Mouse (Mus musculus): ENCODE data around the gene Fbxo27. TPM values are rescaled to one million over a fixed set of nuclear protein-coding genes. Genes with fewer than 3 reads are reported as not detected.

Gene Fbxo27
- polyA plus RNA-seq, 1 experiment from 2014 or later: 4.9 TPM

DNA sequence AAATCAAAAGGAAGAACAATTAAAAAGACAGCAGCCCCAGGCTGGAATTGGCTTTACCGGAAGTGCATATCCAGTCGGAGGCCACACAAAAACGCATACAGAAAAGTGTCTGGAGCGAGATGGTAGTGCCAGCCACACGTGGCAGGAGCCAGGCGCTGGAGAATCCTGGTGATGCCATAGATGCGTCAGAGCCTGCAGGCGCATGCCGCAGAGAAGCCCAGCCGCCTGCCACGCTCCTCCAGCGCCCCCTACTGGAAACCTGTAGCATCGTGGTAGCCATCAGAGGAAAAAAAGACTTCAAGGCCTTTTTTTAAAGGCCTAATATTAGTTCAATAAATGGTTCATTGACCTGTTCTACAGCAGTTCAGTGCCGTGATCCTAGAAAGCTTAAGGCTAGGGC lies 34.0 kb downstream of the Fbxo27 start:
- Histone ChIP-seq H3K36me3 (peaks cover 29% of the 10 kb centered on the region), H3K9ac (replicated peaks) (no peak overlapping the region), H3K4me1 (replicated peaks) (peaks cover under 1% of the 10 kb centered on the region; the same call in 1 of the 2 replicates), H3K4me3 (replicated peaks) (no peak overlapping the region), H3K27ac (no peak overlapping the region), H3K27me3 (peaks cover 1% of the 10 kb centered on the region; the same call in 1 of the 2 replicates), H3K9me3 (peaks cover 10% of the 10 kb centered on the region; the same call in 1 of the 2 replicates), H3K4me2 (no peak overlapping the region)
- 5% methylated on average over 14 of the region's 14 CpGs for WGBS
- no peak for ATAC-seq (ENCODE audit: insufficient number of reproducible peaks, insufficient read depth, low FRiP score, low TSS enrichment, low read depth)

DNA sequence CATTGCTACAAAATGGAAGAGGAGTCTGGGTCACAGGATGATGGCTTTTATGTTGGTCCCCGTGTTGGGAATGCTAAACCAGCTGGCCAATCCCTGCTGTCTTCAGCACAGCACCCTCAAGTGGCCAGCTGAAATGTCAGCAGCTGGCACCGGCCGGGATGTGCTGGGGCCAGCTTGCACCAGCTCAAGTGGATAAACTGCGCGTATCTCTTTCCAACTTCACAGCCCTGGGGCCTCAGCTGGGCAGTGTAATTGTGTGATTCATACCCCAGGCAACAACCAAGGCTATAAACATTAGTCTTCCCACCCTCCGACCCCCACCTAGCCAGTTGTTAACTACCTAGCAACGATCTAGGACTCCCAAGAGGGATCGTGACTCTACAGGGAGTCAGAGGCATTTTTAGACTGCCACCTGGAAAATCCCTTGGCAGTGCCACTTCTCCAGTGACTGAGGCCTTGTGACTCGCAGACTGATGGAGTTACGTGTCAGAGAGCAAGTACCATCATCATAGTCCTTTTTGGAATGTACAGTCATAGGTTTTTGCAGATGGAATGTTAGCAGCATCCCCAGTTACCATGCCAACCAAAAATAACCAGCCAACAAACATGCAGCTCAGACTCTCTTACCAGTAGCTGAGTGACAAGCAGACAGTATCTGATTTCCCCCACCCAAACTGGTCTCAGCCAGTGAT lies 35.1 kb downstream of the Fbxo27 start:
- WGBS: 55% methylated on average over 10 of the region's 10 CpGs
- H3K4me2 ChIP-seq: no peak overlapping the region
- H3K36me3 ChIP-seq: peaks cover 31% of the 10 kb centered on the region

DNA sequence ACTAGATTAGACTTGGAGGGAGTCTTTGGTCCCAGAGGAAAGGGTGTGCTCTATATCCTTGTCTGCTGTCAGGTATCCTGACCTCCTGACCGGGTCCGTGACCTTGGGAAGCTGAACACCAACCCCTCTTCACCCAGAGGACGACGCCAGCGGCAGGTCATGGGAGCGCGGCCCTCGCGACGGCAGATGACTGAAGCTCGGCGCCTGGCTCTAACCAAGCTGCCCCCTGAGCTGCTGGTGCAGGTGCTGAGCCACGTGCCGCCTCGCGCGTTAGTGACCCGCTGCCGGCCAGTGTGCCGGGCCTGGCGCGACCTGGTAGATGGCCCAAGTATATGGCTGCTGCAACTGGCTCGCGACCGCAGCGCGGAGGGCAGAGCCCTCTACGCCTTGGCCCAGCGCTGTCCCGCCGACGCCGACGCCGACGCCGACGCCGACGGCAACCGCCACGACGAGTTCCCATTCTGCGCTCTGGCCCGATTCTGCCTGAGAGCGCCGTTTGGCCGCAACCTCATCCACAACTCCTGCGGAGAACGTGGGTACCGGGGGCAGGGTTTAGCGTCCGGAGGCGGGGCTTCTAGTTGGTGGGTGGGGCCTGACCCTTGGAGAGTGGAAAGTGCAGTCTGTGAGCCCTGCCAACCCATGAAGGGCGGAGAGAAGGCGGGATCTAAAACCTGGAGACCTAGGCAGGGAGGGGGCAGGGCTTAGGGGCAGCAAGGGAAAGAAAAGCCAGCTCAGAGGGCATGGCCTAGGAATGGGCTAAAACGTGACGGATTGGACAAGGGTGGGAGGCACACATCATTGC lies 39.9 kb downstream of the Fbxo27 start:
- peak; percentile 84 for ATAC-seq (ENCODE audit: insufficient number of reproducible peaks, insufficient read depth, low FRiP score, low TSS enrichment, low read depth)
- Histone ChIP-seq H3K36me3 (peaks cover 48% of the 10 kb centered on the region), H3K9me3 (peaks cover 10% of the 10 kb centered on the region; the same call in 1 of the 2 replicates), H3K4me3 (replicated peaks) (peak overlapping the region; percentile 43), H3K27me3 (peaks cover 9% of the 10 kb centered on the region; the same call in 1 of the 2 replicates), H3K27ac (peak overlapping the region; percentile 53; the same call in 1 of the 2 replicates), H3K4me1 (replicated peaks) (peaks cover 13% of the 10 kb centered on the region), H3K4me2 (peak overlapping the region; percentile 74), H3K9ac (replicated peaks) (peak overlapping the region; percentile 48; the same call in 1 of the 2 replicates)
- WGBS: 2% methylated on average over 58 of the region's 58 CpGs

More for the DNA sequence above, 35.1 kb downstream of the Fbxo27 start:
- Histone ChIP-seq H3K9me3 (peaks cover 10% of the 10 kb centered on the region; the same call in 1 of the 2 replicates), H3K27ac (no peak overlapping the region), H3K9ac (replicated peaks) (no peak overlapping the region), H3K4me3 (replicated peaks) (no peak overlapping the region), H3K4me1 (replicated peaks) (peaks cover 5% of the 10 kb centered on the region), H3K27me3 (peaks cover 9% of the 10 kb centered on the region; the same call in 1 of the 2 replicates)
- no peak for ATAC-seq (ENCODE audit: insufficient number of reproducible peaks, insufficient read depth, low FRiP score, low TSS enrichment, low read depth)

DNA sequence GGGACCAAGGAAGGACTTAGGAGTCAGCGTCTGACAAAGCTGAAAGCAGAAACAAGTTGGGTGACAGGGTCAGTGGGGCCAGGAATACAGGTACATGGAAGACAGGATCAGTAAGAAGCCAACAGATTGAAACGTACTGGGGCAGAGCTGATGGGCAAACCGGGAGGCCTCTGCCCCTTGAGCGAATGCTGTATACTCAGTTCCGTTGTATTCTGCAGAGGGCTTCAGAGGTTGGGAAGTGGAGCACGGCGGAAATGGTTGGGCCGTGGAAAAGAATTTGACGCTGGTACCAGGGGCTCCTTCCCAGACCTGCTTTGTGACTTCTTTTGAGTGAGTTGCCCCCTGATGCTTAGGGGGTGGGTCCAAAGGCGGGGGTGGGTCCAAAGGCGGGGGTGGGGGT lies 40.6 kb downstream of the Fbxo27 start:
- peaks cover 10% of the 10 kb centered on the region; the same call in 1 of the 2 replicates for H3K9me3 ChIP-seq
- peak overlapping the region; percentile 74 for H3K4me2 ChIP-seq
- ATAC-seq (ENCODE audit: insufficient number of reproducible peaks, insufficient read depth, low FRiP score, low TSS enrichment, low read depth): no peak
- peak overlapping the region; percentile 53; the same call in 1 of the 2 replicates for H3K27ac ChIP-seq
- peak overlapping the region; percentile 43 for H3K4me3 ChIP-seq (replicated peaks)
- H3K9ac ChIP-seq (replicated peaks): peak overlapping the region; percentile 47; the same call in 1 of the 2 replicates
- peaks cover 9% of the 10 kb centered on the region; the same call in 1 of the 2 replicates for H3K27me3 ChIP-seq
- 18% methylated on average over 11 of the region's 11 CpGs for WGBS
- H3K4me1 ChIP-seq (replicated peaks): peaks cover 13% of the 10 kb centered on the region
- H3K36me3 ChIP-seq: peaks cover 54% of the 10 kb centered on the region

DNA sequence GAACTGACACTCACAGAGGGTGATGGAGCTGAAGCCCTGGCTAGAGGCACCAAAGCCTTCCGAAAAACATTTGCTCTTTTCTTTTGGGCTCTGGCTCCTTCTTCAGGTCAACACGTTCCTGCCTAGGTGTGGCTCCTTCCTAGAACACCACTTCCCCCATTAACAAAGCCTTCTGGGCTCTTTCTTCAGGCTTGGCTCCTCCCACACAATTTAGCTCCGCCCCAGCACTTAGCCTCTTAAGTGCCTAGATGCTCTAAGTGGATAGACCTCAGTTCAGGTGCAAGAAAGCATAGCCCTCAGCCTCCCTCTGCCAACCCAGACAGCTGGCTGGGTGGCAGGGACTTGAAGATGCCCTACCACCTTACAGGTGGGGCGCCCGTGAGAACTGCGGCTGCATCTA lies 43.1 kb downstream of the Fbxo27 start:
- H3K9ac ChIP-seq (replicated peaks): no peak overlapping the region
- peaks cover 9% of the 10 kb centered on the region; the same call in 1 of the 2 replicates for H3K27me3 ChIP-seq
- ATAC-seq (ENCODE audit: insufficient number of reproducible peaks, insufficient read depth, low FRiP score, low TSS enrichment, low read depth): no peak
- H3K36me3 ChIP-seq: peaks cover 70% of the 10 kb centered on the region
- 81% methylated on average over 6 of the region's 6 CpGs for WGBS
- H3K4me2 ChIP-seq: no peak overlapping the region
- H3K9me3 ChIP-seq: peaks cover 7% of the 10 kb centered on the region; the same call in 1 of the 2 replicates
- peaks cover 13% of the 10 kb centered on the region for H3K4me1 ChIP-seq (replicated peaks)
- no peak overlapping the region for H3K4me3 ChIP-seq (replicated peaks)
- no peak overlapping the region for H3K27ac ChIP-seq

DNA sequence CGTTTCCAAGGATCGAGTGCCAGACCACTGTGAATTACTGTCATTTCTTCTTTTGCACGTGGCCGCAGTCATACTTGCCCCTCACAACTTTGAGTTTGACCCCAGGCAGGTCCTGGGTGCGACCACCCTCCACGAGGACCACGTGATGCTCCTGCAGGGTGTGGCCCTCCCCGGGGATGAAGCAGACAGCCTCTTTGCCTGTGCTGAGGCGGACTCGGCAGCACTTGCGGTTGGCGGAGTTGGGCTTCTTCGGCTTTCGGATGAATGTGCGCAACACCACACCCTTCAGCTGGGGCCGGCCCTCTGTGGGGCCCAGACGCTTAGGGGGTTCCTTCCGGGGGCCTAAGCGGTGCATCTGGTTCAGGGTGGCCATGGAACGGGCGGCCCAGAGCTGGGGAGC lies 47.2 kb downstream of the Fbxo27 start:
- peaks cover 63% of the 10 kb centered on the region for H3K36me3 ChIP-seq
- no peak overlapping the region for H3K4me3 ChIP-seq (replicated peaks)
- no peak overlapping the region for H3K9ac ChIP-seq (replicated peaks)
- H3K9me3 ChIP-seq: no peaks in the 10 kb centered on the region
- peaks cover 8% of the 10 kb centered on the region; the same call in 1 of the 2 replicates for H3K4me1 ChIP-seq (replicated peaks)
- no peak for ATAC-seq (ENCODE audit: insufficient number of reproducible peaks, insufficient read depth, low FRiP score, low TSS enrichment, low read depth)
- H3K4me2 ChIP-seq: no peak overlapping the region
- WGBS: 94% methylated on average over 21 of the region's 21 CpGs
- H3K27me3 ChIP-seq: no peaks in the 10 kb centered on the region
- no peak overlapping the region for H3K27ac ChIP-seq

DNA sequence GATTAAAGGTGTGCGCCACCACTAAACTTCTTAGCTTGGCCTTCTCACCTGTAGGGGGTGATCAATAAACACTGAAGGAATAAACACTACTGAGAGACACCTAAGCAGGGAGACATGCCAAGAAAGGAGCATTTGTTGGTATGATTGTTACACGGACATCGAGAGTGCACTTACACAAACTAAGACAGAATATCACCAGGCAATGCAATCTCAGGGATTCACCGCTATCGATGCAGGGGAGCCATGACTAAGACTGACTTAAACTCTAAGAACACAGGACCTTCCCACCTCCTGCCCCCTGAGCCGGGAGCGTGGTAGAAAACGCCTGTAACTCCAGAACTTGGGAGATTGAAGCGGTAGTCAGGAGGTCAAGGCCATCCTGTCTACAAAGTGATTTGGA lies 48.3 kb downstream of the Fbxo27 start:
- Histone ChIP-seq H3K27me3 (no peaks in the 10 kb centered on the region), H3K4me3 (replicated peaks) (peak overlapping the region; percentile 61), H3K4me2 (peak overlapping the region; percentile 87), H3K9ac (replicated peaks) (peak overlapping the region; percentile 76), H3K9me3 (no peaks in the 10 kb centered on the region), H3K36me3 (peaks cover 62% of the 10 kb centered on the region), H3K4me1 (replicated peaks) (peaks cover 8% of the 10 kb centered on the region; the same call in 1 of the 2 replicates), H3K27ac (no peak overlapping the region)
- no peak for ATAC-seq (ENCODE audit: insufficient number of reproducible peaks, insufficient read depth, low FRiP score, low TSS enrichment, low read depth)
- WGBS: 38% methylated on average over 9 of the region's 9 CpGs

DNA sequence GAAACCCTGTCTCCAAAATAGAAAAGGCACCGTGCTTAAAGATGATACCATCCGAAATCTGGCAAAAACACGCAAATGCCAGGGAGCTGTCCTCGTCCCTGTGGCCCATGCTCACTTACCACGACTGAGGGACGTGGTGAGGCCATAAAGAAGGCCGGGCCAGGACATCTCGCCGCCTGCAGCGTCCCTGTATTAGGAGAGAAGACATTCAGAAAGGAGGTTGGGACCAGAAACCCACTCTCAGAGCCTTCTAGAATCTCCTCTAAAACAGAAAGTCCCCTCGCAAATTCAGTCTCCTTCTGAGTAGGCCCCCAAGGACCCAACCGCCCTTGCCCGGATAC lies 48.7 kb downstream of the Fbxo27 start:
- Histone ChIP-seq H3K4me2 (peak overlapping the region; percentile 87), H3K9me3 (no peaks in the 10 kb centered on the region), H3K27ac (0 out of 2 replicates have a peak overlapping the region, but pooled peaks have one; percentile 14), H3K4me1 (replicated peaks) (peaks cover 8% of the 10 kb centered on the region; the same call in 1 of the 2 replicates), H3K36me3 (peaks cover 62% of the 10 kb centered on the region), H3K27me3 (no peaks in the 10 kb centered on the region), H3K9ac (replicated peaks) (peak overlapping the region; percentile 76), H3K4me3 (replicated peaks) (peak overlapping the region; percentile 61)
- ATAC-seq (ENCODE audit: insufficient number of reproducible peaks, insufficient read depth, low FRiP score, low TSS enrichment, low read depth): no peak
- WGBS: 1% methylated on average over 13 of the region's 13 CpGs

DNA sequence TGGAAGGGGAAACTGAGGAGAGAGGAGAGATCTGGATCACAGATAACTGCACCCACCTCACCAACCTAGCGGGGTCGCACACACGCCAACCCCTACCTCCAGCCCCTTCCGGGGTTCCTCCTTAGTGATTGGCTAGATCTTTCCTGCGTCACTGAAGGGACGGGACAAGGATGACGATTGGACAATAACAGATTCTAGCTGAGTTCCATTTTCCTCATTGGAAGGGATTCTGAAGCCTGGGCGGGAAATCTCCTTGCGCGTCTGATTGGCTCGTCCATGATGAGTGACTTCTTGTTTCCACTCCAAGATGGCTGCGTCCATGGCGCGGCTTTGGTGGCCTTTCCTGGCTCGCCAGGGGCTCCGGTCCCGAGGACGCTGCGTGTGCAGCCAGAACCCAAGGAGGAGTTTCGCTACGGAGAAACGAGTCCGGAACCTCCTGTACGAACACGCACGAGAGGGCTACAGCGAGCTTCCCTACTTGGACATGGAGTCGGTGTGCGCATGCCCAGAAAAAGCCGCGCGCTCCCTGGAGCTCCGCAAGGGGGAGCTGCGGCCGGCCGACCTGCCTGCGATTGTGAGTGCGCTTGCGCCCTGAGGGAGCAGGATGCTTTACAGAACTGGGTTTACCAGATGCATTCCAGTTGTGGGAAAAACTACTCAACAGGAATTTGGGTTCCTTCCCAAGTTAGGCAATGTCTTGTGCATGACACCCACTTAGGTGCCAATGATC lies 49.2 kb downstream of the Fbxo27 start, which contains the start of the genes Mrps12 and Sars2:
Gene Mrps12 (minus strand): TSS at position 112 of the 730 bp plus-strand sequence.
Gene Sars2 (plus strand): TSS at position 284 of the 730 bp plus-strand sequence.
- ATAC-seq (ENCODE audit: insufficient number of reproducible peaks, insufficient read depth, low FRiP score, low TSS enrichment, low read depth): peak; percentile 99
- peak within 1 kb of the TSS; percentile 87 for H3K4me2 ChIP-seq
- WGBS: under 1% methylated on average over 39 of the region's 39 CpGs

More for the DNA sequence above, 49.2 kb downstream of the Fbxo27 start, which contains the start of the genes Mrps12 and Sars2:
- H3K9me3 ChIP-seq: no peaks in the 10 kb centered on the region
- H3K4me1 ChIP-seq (replicated peaks): peaks cover 8% of the 10 kb centered on the region; the same call in 1 of the 2 replicates
- H3K9ac ChIP-seq (replicated peaks): peak within 1 kb of the TSS; percentile 76
- H3K27ac ChIP-seq: peak within 1 kb of the TSS; percentile 77
- H3K36me3 ChIP-seq: peaks cover 62% of the 10 kb centered on the region
- no peaks in the 10 kb centered on the region for H3K27me3 ChIP-seq
- peak within 1 kb of the TSS; percentile 61 for H3K4me3 ChIP-seq (replicated peaks)
